Mouse (Mus musculus): ENCODE measurements around the gene Fbxl16. TPM values are rescaled to one million over a fixed set of nuclear protein-coding genes. Genes with fewer than 3 reads are reported as not detected.

Gene Fbxl16
- polyA plus RNA-seq (2011; ENCODE audit: insufficient read depth, insufficient read length, low read depth, missing spikeins): 4.7 and 7.0 TPM in 2 replicates

DNA sequence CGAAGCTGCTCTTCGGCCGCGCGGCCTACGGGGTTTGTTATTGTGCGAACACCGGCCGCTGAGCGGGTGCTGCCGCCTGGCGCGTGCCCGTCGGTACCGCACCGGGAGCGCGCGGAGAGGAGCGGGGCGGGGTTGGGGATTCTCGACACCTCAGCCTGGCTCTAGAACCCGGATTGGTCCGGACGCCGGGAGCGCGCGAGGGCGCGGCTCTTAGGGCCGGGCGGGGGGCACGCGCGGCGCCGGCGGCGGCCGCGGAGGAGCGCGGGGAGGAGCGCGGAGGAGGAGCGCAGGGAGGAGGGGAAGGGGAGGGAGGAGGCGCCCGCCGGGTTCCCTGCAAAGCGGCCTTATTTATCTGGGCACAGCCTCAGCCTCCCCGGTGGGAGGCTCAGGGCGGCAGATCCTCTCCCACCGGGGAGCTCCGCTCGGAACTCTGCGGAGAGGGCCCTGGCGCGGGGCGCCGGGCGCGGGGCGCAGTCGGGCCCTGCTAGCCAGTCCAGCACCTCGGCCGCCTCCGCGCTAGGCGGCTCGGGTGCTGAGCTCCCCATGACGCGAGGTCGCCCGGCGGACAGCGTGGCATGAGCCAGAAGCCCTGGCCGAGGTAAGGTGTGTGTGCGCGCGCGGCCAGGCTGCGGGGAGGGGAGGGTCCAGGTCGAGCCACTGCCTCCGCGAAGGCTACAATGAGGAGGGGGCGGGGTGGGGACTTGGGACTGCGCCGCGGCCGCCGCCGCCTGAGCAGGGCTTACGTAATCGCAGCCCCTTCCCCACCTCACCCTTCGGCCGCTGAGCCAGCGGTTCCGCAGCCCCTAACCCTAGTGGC is at the start of gene Fbxl16:
TSS of gene Fbxl16 (plus strand) at position 297 of the 817 bp plus-strand sequence.
- peak within 1 kb of the TSS; percentile 73 for H3K9ac ChIP-seq (ENCODE audit: low read depth, poor library complexity, severe bottlenecking)
- H3K36me3 ChIP-seq (ENCODE audit: control insufficient read depth, insufficient read depth, low read length, poor library complexity, severe bottlenecking): no peaks in the 10 kb centered on the region
- H3K4me1 ChIP-seq (ENCODE audit: control insufficient read depth, insufficient read depth, low read length): no peaks in the 10 kb centered on the region
- no peaks in the 10 kb centered on the region for H3K9me3 ChIP-seq (replicated peaks; ENCODE audit: control insufficient read depth, insufficient read depth, low read length, poor library complexity, severe bottlenecking)
- peak; percentile 19; the same call in 1 of the 2 replicates for TF ChIP-seq EP300 (IDR thresholded peaks at IDR 0.05; ENCODE audit: insufficient read depth, low read depth, low read length)
- TF ChIP-seq CTCF (IDR thresholded peaks at IDR 0.05; ENCODE audit: low read depth, low read length): no peak
- peak within 1 kb of the TSS; percentile 84 for H3K4me3 ChIP-seq (ENCODE audit: low read depth, low read length)
- H3K27me3 ChIP-seq (ENCODE audit: control insufficient read depth, insufficient read depth, low read length, poor library complexity, severe bottlenecking): no peaks in the 10 kb centered on the region
- H3K27ac ChIP-seq (ENCODE audit: insufficient read depth, low read length): no peak within 1 kb of the TSS

DNA sequence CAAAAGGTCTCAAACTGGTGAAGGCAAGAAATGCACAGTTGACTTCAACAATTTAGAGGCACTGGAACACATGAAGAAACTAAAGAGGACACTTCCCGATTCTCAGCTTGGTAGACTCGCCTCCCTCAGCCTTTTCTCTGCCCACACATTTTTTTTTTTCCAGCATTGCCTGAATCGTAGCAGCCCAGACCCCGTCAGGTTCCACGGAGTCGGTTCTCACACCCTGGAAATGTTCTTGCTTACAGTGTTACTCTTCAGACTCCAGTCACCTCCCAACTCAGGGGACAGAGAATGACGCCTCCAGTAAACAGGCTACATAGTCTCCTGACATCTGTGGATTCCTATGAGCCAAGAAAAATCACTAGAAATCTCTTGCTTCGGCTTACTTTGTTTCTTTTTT is 48.7 kb upstream of the Fbxl16 start:
- Histone ChIP-seq H3K36me3 (ENCODE audit: control insufficient read depth, insufficient read depth, low read length, poor library complexity, severe bottlenecking) (no peaks in the 10 kb centered on the region), H3K9me3 (replicated peaks; ENCODE audit: control insufficient read depth, insufficient read depth, low read length, poor library complexity, severe bottlenecking) (no peaks in the 10 kb centered on the region), H3K9ac (ENCODE audit: low read depth, poor library complexity, severe bottlenecking) (no peak overlapping the region), H3K27me3 (ENCODE audit: control insufficient read depth, insufficient read depth, low read length, poor library complexity, severe bottlenecking) (no peaks in the 10 kb centered on the region), H3K4me3 (ENCODE audit: low read depth, low read length) (no peak overlapping the region), H3K27ac (ENCODE audit: insufficient read depth, low read length) (no peak overlapping the region), H3K4me1 (ENCODE audit: control insufficient read depth, insufficient read depth, low read length) (peaks cover 18% of the 10 kb centered on the region)
- TF ChIP-seq EP300 (IDR thresholded peaks at IDR 0.05; ENCODE audit: insufficient read depth, low read depth, low read length) (no peak), POLR2A (IDR thresholded peaks at IDR 0.05; ENCODE audit: insufficient read depth, low read length) (no peak), CTCF (IDR thresholded peaks at IDR 0.05; ENCODE audit: low read depth, low read length) (no peak)

DNA sequence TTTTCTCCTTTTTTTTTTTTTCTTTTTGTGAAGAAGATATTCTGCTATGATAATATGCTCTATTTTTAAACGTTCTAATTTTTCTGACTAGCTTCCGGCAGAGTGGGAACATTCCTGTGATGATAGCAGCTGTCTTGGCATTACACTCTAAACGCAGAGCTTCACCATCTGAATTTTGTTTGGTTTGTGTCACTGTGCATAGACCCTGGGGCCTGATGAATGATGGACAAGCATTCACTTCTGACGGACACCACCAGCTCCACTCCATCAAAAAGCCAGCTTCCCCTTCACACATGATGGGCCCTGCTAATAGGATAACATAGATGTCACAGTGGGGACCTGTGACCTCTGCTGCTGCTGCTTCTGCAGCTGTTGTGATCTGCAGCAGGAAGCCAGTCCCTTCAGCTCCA is 47.3 kb upstream of the Fbxl16 start:
- H3K4me1 ChIP-seq (ENCODE audit: control insufficient read depth, insufficient read depth, low read length): peaks cover 12% of the 10 kb centered on the region
- no peaks in the 10 kb centered on the region for H3K36me3 ChIP-seq (ENCODE audit: control insufficient read depth, insufficient read depth, low read length, poor library complexity, severe bottlenecking)
- no peak overlapping the region for H3K27ac ChIP-seq (ENCODE audit: insufficient read depth, low read length)
- H3K9ac ChIP-seq (ENCODE audit: low read depth, poor library complexity, severe bottlenecking): no peak overlapping the region
- TF ChIP-seq EP300 (IDR thresholded peaks at IDR 0.05; ENCODE audit: insufficient read depth, low read depth, low read length): no peak
- no peaks in the 10 kb centered on the region for H3K9me3 ChIP-seq (replicated peaks; ENCODE audit: control insufficient read depth, insufficient read depth, low read length, poor library complexity, severe bottlenecking)
- no peaks in the 10 kb centered on the region for H3K27me3 ChIP-seq (ENCODE audit: control insufficient read depth, insufficient read depth, low read length, poor library complexity, severe bottlenecking)
- no peak overlapping the region for H3K4me3 ChIP-seq (ENCODE audit: low read depth, low read length)

DNA sequence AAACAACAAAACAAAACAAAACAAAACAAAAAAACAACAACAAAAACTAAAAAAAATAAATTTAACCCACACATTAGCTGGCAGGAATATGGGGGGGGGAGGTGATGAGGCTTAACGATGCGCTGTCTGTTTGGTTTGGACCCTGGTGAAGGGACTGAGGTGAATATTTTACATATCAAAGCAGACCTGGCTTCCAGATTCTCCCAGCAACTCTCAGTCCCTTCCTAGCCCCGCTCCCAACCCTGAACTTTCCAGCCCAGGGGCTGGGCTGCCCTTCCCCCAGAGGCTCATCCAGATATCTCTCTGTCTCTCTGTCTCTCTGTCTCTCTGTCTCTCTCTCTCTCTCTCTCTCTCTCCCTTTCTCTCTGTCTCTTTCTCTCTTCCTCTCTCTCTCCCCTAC is 46.3 kb upstream of the Fbxl16 start:
- TF ChIP-seq CTCF (IDR thresholded peaks at IDR 0.05; ENCODE audit: low read depth, low read length) (no peak), POLR2A (IDR thresholded peaks at IDR 0.05; ENCODE audit: insufficient read depth, low read length) (no peak), EP300 (IDR thresholded peaks at IDR 0.05; ENCODE audit: insufficient read depth, low read depth, low read length) (no peak)
- no peak overlapping the region for H3K4me3 ChIP-seq (ENCODE audit: low read depth, low read length)
- no peaks in the 10 kb centered on the region for H3K9me3 ChIP-seq (replicated peaks; ENCODE audit: control insufficient read depth, insufficient read depth, low read length, poor library complexity, severe bottlenecking)

DNA sequence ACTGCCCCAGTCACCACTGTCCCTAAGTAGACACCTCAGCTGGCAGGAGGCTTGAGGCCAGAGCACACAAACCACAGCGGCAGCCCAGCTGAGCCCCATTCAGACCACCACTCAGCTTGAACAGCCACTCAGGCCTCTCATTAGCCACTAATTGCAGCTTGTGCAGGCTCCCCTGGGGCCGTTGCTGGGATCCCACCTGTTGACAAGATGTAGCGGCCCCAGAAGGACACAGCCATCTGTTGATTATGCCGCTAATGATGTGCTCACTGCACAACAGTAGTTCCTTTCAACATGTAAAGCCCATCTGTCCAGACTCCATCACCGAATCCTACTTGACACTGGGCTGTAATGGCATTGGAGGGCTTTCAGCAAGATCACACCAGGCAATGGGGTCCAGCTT is 43.0 kb upstream of the Fbxl16 start:
- no peaks in the 10 kb centered on the region for H3K36me3 ChIP-seq (ENCODE audit: control insufficient read depth, insufficient read depth, low read length, poor library complexity, severe bottlenecking)
- peaks cover 7% of the 10 kb centered on the region for H3K4me1 ChIP-seq (ENCODE audit: control insufficient read depth, insufficient read depth, low read length)
- no peak overlapping the region for H3K27ac ChIP-seq (ENCODE audit: insufficient read depth, low read length)
- H3K9me3 ChIP-seq (replicated peaks; ENCODE audit: control insufficient read depth, insufficient read depth, low read length, poor library complexity, severe bottlenecking): no peaks in the 10 kb centered on the region
- H3K27me3 ChIP-seq (ENCODE audit: control insufficient read depth, insufficient read depth, low read length, poor library complexity, severe bottlenecking): no peaks in the 10 kb centered on the region
- no peak overlapping the region for H3K9ac ChIP-seq (ENCODE audit: low read depth, poor library complexity, severe bottlenecking)
- no peak for TF ChIP-seq POLR2A (IDR thresholded peaks at IDR 0.05; ENCODE audit: insufficient read depth, low read length)
- TF ChIP-seq CTCF (IDR thresholded peaks at IDR 0.05; ENCODE audit: low read depth, low read length): no peak
- no peak for TF ChIP-seq EP300 (IDR thresholded peaks at IDR 0.05; ENCODE audit: insufficient read depth, low read depth, low read length)
- H3K4me3 ChIP-seq (ENCODE audit: low read depth, low read length): no peak overlapping the region

More for the DNA sequence above, 46.3 kb upstream of the Fbxl16 start:
- Histone ChIP-seq H3K27ac (ENCODE audit: insufficient read depth, low read length) (peak overlapping the region; percentile 56; the same call in 1 of the 2 replicates), H3K4me1 (ENCODE audit: control insufficient read depth, insufficient read depth, low read length) (peaks cover 7% of the 10 kb centered on the region), H3K27me3 (ENCODE audit: control insufficient read depth, insufficient read depth, low read length, poor library complexity, severe bottlenecking) (no peaks in the 10 kb centered on the region), H3K9ac (ENCODE audit: low read depth, poor library complexity, severe bottlenecking) (no peak overlapping the region), H3K36me3 (ENCODE audit: control insufficient read depth, insufficient read depth, low read length, poor library complexity, severe bottlenecking) (no peaks in the 10 kb centered on the region)

DNA sequence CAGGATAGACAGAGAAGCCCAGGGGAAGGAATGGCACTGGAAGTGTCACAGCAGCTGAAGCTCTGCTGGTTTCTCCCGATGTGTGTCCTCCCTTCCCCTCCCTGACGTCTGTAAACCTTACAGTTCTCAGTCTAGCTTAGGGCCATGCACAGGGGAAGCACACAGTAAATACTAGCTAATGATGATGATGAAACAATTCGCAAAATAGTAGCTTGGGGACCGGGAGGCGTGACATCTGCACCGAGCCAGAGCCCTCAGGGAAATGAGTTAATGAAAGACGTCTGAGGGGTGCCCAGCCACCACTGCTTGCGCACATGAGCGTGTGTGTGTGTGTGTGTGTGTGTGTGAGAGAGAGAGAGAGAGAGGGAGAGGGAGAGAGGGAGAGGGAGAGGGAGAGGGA is 39.6 kb upstream of the Fbxl16 start:
- H3K4me3 ChIP-seq (ENCODE audit: low read depth, low read length): no peak overlapping the region
- H3K27ac ChIP-seq (ENCODE audit: insufficient read depth, low read length): no peak overlapping the region
- no peaks in the 10 kb centered on the region for H3K36me3 ChIP-seq (ENCODE audit: control insufficient read depth, insufficient read depth, low read length, poor library complexity, severe bottlenecking)
- H3K4me1 ChIP-seq (ENCODE audit: control insufficient read depth, insufficient read depth, low read length): no peaks in the 10 kb centered on the region
- no peak overlapping the region for H3K9ac ChIP-seq (ENCODE audit: low read depth, poor library complexity, severe bottlenecking)
- no peaks in the 10 kb centered on the region for H3K9me3 ChIP-seq (replicated peaks; ENCODE audit: control insufficient read depth, insufficient read depth, low read length, poor library complexity, severe bottlenecking)
- no peaks in the 10 kb centered on the region for H3K27me3 ChIP-seq (ENCODE audit: control insufficient read depth, insufficient read depth, low read length, poor library complexity, severe bottlenecking)
- no peak for TF ChIP-seq CTCF (IDR thresholded peaks at IDR 0.05; ENCODE audit: low read depth, low read length)
- TF ChIP-seq POLR2A (IDR thresholded peaks at IDR 0.05; ENCODE audit: insufficient read depth, low read length): no peak
- no peak for TF ChIP-seq EP300 (IDR thresholded peaks at IDR 0.05; ENCODE audit: insufficient read depth, low read depth, low read length)
